Mouse (Mus musculus) embryo, embryonic 11.5 days (tissue): ENCODE results near the gene Tcf20.
A peak's percentile ranks its signal among the peaks of the same experiment; 100 is the strongest.

ENCODE experiments used
- DNase-seq: peaks from one replicate; pipeline ENCODE4 v3.0.0-alpha.2; 2012; ENCODE audit warnings: low read depth, low spot score

The Tcf20 gene

GRCm38 (mm10) chr15:82959151-82959550, 28.5 kb downstream of the Tcf20 start:
- no peak for DNase-seq

DNA sequence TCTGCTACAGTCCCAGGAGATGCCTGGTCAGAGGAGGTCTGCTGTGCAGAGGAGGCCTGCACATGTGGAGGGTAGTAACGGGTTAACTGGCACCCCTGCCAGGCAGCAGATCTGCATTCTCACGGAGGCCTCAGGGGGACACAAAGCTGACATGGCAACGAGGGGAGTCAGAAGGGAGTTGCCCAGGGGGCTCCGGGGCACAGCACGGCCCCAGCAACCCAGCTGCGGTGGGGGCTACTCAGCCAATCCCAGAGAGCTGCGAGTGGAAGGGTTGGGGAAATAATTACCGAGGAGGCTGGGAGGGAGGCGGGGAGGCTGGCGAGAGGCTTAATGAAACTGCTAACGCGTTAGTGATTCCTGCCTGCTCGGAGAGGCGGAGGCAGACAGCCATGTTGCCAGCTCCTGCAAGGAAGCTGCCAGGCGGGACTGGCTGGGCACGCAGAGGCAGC, 29.4 kb downstream of the Tcf20 start:
- DNase-seq: no peak

GRCm38 (mm10) chr15:82956721-82957120, 31.0 kb downstream of the Tcf20 start:
- no peak for DNase-seq

DNA sequence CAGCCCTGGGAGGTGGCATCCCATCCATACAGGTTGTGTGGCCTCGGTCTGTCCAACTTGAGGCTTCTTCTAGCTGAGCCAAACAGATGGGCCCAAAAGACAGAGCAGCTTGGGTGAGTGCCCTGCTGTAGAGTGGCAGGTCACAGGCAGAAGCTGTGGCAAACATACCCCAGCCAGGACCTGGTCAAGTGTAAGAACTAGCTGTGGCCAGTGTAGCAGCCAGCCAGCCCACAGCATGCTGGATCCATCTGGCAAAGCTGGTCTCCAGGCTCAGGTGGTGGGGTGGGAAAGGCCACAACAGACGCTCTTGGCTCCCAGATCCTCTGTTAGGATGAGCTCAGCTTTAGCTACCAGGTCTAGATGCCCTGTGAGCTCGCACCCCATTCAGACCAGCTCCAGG, 31.4 kb downstream of the Tcf20 start:
- DNase-seq: no peak

GRCm38 (mm10) chr15:82955286-82955685, 32.4 kb downstream of the Tcf20 start:
- DNase-seq: no peak

GRCm38 (mm10) chr15:82954034-82954433, 33.6 kb downstream of the Tcf20 start:
- DNase-seq: no peak

DNA sequence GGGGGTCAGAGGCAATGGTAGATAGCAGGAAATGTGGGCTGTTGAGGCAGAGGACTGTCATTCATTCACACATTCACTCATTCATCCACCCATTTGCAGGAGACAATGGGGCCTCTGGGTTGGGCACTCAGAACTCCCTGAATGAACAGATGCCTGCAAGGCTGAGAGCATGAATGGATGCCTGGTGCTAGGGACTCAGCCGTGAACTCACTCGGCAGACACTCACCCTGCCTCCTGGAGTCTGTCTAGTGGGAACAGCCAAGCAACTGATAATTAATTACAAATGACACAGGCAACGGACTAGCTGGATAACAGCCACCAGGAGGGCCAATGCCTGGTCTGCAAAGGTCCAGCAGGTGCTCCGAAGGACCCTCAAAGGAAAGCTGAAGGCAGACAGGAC, 34.6 kb downstream of the Tcf20 start:
- DNase-seq: no peak

DNA sequence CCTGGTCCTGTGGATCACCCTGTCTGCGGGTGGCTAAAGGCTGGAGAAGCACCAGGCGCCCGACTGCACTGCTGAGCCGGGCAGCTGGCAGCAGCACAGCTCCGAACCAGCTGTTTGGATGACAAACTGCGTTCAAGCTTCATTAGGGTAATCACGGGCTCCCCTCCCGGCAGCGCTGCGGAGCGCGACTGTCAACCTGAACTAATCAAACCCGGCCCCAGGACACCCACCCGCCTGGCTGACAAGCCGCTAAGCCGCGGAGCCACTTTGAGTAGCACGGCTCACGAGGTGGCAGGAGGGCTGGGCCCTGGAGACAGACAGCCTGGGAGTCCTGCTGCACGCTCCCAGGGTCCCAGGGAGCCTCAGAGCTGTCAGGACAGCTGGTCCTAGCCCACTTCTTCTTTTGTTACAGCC, 35.4 kb downstream of the Tcf20 start:
- no peak for DNase-seq

- no peak for DNase-seq
Observed at GRCm38 (mm10) chr15:82950246-82950645, 37.4 kb downstream of the Tcf20 start.

GRCm38 (mm10) chr15:82947431-82947830, 40.2 kb downstream of the Tcf20 start:
- DNase-seq: no peak

GRCm38 (mm10) chr15:82944479-82945195, 43.0 kb downstream of the Tcf20 start:
- no peak for DNase-seq

DNA sequence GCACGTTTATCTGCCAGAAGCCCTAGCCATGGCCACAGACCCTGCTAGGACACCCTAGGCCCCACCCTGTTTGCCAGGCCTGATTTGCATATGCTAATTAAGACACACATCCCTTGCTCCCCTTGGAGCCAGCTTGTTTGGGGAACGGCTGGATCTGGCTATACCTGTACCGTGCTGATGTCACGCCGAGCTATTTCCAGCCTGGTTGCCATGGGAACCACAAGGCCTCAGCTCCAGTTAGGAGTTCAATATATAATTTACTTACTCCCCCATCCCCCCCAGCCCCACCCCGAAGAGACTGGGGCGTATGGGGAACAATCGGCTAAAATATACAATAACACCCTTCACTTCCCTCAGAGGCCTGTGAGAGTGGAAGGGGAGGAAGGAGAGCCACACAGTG, 45.9 kb downstream of the Tcf20 start:
- no peak for DNase-seq

DNA sequence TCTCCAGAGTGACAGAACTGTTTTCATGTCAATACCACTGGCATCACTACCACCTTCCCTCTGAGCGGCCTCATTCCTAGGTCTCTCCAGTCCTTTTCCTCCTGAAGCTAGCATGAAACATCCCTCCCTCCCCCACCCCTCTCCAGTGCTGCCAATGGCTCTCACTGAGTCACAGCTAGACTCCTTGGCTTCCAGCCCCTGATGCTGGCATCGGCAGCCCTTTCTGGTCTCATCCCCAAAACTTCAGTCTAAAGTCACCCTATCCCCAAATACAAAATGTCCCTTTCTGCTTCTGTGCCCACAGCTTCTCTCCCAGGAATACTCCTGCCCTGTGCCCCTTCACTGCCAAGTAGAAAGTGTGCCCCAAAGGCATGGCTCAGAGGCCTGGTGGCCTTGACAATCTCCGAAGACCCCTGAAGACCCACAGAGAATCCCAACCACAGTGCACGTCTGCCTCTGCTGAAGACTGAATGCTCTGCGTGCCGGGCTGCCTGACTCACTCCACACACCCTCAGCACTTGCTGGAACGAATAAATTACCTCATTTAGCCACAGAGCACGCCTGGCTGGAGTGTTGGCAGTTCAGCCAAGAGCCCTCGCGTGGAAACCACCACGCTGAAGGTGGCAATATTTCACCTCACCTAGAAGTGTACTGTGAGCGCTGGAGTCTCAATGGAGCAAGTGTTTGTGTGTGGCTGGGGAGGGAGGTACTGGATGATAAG, 47.0 kb downstream of the Tcf20 start:
- no peak for DNase-seq

DNA sequence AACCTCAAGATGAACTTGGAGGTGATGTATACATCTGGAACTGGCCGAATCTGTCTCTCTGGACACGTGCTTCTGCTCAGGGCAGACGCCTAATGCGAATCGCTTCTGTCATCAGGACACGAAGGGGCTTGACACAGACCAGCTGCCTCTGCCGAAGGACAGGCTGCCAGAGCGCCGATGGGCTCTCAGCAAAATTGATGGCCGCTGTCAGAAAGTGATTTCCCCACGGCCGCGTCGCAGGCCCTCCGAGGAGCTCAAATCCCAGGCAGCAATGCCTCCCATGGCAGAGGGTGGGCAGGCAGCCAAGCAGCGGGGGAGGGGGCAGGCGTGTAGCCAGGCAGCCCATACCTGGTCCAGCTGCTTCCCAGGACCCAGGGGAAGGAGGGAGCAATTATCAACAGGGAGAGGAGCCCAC, 49.5 kb downstream of the Tcf20 start:
- DNase-seq: peak; percentile 57

DNA sequence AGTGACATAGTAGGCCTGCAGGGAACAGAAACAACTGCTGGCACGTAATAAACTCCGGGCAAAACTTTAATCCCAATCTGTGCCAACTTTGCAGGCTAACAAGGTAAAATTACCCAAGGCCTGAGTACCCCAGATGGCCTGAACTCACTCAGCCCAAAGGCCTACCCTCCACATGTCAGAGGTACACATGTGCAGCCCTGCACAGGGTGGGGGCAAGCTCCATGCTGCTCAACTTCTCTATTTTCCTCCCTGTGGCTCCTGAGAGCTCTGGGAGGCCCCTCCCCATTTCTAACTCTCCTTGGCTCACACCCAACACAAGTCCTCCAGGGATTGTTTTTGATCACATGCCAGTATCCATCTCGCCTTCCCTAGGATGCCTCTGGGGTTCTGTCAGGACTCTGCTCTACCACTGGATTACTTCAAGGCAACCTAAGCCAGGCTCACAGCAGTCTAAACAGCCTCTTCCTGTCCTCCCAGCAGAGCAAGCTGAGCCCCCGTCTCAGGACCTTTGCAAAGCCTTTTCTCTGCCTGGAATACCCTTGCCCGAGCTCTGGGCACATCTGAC, 50.2 kb downstream of the Tcf20 start:
- no peak for DNase-seq

- DNase-seq: no peak
Observed at GRCm38 (mm10) chr15:82934971-82935370, 52.7 kb downstream of the Tcf20 start.

GRCm38 (mm10) chr15:82932936-82933650, 54.6 kb downstream of the Tcf20 start:
- no peak for DNase-seq

- DNase-seq: no peak
Observed at GRCm38 (mm10) chr15:82931436-82931835, 56.2 kb downstream of the Tcf20 start.

DNA sequence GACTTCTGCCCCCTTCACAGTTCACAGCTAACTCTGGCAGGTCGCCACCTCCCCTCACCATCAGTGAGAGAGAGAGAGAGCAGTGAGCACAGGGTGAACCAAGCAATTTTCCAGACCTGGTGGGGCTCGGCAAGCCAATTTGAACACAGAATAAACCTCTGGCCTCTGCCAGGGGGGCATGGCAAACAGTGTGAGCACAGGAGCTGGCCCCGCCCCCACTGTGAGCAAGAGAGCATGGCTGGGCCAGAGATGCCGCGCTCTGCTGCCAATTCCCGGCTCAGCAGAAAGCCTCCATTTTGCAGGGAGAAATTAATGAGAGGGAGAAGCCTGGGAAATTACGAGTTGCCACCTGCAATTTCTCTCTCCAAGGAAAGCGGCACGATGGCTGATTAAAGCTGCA, 58.1 kb downstream of the Tcf20 start:
- no peak for DNase-seq

- no peak for DNase-seq
Observed at GRCm38 (mm10) chr15:82928844-82929243, 58.8 kb downstream of the Tcf20 start.

DNA sequence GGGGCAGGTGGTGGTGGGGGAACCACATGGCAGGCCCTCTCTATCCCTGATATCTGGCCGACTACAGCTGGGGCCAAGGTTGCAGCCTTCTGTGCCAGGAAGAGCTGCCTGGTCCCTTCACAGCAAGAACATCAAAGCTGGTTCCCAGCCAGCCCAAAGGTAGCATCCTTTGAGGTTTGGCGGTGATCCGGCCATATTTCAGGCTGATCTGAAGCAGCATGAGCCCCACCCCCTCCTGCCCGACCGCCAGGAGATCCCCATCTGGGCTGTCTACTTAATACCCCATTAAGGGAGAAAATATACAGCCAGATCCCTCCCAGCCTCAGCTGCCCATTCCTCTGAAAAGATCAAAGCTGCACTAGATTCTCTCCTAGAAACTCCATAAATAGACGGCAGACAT, 59.6 kb downstream of the Tcf20 start:
- DNase-seq: no peak

- DNase-seq: no peak
Observed at GRCm38 (mm10) chr15:82927057-82927456, 60.6 kb downstream of the Tcf20 start.
